Mouse (Mus musculus): ENCODE data around the gene Emc8. TPM values are rescaled to one million over a fixed set of nuclear protein-coding genes. Genes with fewer than 3 reads are reported as not detected.

Gene Emc8
- 125 and 137 TPM in 2 replicates for polyA plus RNA-seq (2015; fragmentation: Nextera tagmentation; extraction: Ambion mirVana)

GRCm38 (mm10) chr8:120668374-120668905 is at the start of gene Emc8:
Emc8 (minus strand) TSS chr8:120668573.

GRCm38 (mm10) chr8:120667561-120668373 is 606 bp downstream of the Emc8 start, which contains the start of the genes Gm27021 and Cox4i1:
Gm27021 (minus strand) TSS chr8:120668079.
Cox4i1 (plus strand) TSS chr8:120668222.

GRCm38 (mm10) chr8:120647532-120647931 is 20.8 kb downstream of the Emc8 start, which contains the start of gene 1190005I06Rik:
1190005I06Rik (minus strand) TSS chr8:120647632.

Other genes starting within 250 kb of the Emc8 start
- gene Gins2, start 79.3 kb downstream of the Emc8 start, polyA plus RNA-seq (2015; fragmentation: Nextera tagmentation; extraction: Ambion mirVana), result 56.7 and 61.0 TPM in 2 replicates
- 0.60 and 1.6 TPM in 2 replicates for gene 1190005I06Rik, start 20.9 kb downstream of the Emc8 start, polyA plus RNA-seq (2015; fragmentation: Nextera tagmentation; extraction: Ambion mirVana)
- gene Gm27021, start 494 bp downstream of the Emc8 start, polyA plus RNA-seq (2015; fragmentation: Nextera tagmentation; extraction: Ambion mirVana), result 1.3 TPM in 1 of 2 replicates, not detected in the other
- gene Cox4i1, start 351 bp downstream of the Emc8 start, polyA plus RNA-seq (2015; fragmentation: Nextera tagmentation; extraction: Ambion mirVana), result 943 and 965 TPM in 2 replicates
- 39.5 and 55.5 TPM in 2 replicates for gene Irf8, start 67.8 kb upstream of the Emc8 start, polyA plus RNA-seq (2015; fragmentation: Nextera tagmentation; extraction: Ambion mirVana)

Measured in spleen, postnatal 0 days (tissue).